Mouse (Mus musculus) left cerebral cortex, adult 9 months (tissue): ENCODE data around the gene Polr1d.
A peak's percentile ranks its signal among the peaks of the same experiment; 100 is the strongest.

Source experiments
- DNase-seq, 2 experiments: peaks; one replicate each; pipeline ENCODE4 v3.0.0; 2022; ENCODE audit warnings: low spot score in 2 of 2

Gene Polr1d

GRCm38 (mm10) chr5:147086816-147087215 lies 10.0 kb downstream of the Polr1d start:
- no peak for DNase-seq

GRCm38 (mm10) chr5:147089836-147090235 lies 13.0 kb downstream of the Polr1d start:
- DNase-seq = no peak

GRCm38 (mm10) chr5:147090256-147090963 lies 13.6 kb downstream of the Polr1d start:
- DNase-seq = peak in 1 of 2 experiments; percentile 28

- DNase-seq = no peak
Observed at GRCm38 (mm10) chr5:147092448-147092847, 15.6 kb downstream of the Polr1d start.

- no peak for DNase-seq
Observed at GRCm38 (mm10) chr5:147094296-147094695, 17.4 kb downstream of the Polr1d start.

GRCm38 (mm10) chr5:147096586-147096985 lies 19.7 kb downstream of the Polr1d start:
- DNase-seq = no peak

DNA sequence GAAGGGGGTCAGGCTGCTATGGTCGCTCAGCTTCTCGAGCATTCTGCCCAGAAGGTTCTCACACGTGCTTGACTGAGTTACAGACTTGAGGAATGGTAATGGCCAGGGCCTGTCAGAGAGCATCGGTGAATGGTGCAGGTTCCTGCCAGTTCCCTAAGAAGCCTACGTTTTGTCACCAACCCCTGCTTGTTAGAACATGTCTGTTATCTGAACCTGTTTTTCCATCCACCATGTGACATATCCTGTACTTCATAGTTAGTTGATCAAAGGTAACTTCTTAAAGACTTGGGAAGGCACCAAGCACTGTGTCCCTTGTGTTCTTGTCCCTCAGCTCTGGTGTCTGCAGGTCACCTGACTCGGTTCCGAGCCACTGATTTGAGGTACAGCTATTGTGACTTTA lies 21.8 kb downstream of the Polr1d start:
- DNase-seq = no peak

DNA sequence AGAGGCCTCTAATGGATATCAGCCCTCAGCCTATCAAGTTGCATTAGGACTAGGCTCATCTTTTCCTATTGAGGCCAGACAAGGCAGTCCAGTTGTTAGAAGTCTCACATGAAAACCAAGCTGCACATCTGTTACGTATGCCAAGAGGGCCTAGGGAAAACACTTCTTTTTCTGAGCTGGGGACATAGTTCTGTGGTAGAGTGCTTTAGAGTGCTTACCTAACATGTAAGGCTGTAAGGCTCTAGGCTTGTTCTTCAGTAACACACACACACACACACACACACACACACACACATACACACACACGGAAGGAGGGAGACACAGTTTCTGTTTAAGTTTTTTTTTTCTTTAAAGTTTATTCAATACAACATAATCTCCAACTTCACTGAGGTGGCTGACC lies 23.3 kb downstream of the Polr1d start:
- no peak for DNase-seq

GRCm38 (mm10) chr5:147102295-147102694 lies 25.4 kb downstream of the Polr1d start:
- no peak for DNase-seq

DNA sequence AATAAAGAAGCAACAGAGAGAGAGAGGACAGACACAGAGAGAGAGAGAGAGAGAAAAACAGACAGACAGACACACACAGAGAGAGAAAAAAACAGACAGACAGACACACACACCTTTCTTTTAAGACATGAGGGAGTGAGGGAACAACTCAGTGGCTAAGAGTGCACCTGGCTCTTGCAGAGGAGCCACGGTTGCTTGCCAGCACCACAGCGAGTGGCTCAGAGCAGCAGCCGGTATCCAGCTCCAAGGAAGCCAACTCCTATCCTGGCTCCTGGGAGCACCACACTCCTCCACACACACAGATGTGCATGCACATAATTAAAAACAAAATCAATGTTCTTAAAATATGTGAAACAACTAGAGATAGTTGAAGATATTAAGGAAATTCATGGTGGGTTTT lies 30.4 kb downstream of the Polr1d start:
- DNase-seq = no peak

DNA sequence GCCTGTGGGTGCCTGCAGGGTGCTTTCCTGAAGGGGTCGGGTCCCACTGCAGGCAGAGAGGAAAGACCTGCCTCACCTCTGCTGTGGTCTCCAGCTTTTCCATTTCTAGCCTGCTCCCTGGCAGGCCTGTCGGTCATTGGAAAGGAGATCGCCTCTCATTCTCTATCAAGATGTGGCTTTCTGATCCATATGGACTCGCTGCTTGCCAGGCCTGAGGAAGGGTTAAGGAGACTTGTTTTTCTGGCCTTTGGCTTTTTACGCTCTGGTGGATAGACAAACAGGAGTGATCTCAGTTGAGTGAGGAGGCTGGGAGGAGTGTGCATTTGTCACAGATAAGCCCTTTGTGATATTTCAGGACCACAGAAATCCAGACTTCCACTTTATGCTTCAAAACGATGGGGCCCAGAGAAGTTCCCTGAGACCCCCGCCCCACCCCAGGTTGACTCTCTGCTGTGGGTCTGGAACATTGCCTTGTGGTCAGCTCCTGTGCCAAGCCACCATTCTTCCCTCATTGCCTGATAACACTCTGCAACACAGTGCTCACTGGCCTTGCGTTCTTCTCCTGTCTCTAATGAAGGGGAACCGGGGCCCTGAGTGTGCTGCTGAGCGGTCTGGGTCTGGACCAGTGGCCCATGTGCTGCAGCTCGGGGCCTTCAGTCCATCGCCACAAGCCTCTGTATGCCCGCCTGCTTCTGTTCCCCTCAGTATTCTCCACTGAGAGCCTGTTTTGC lies 32.2 kb downstream of the Polr1d start:
- no peak for DNase-seq

DNA sequence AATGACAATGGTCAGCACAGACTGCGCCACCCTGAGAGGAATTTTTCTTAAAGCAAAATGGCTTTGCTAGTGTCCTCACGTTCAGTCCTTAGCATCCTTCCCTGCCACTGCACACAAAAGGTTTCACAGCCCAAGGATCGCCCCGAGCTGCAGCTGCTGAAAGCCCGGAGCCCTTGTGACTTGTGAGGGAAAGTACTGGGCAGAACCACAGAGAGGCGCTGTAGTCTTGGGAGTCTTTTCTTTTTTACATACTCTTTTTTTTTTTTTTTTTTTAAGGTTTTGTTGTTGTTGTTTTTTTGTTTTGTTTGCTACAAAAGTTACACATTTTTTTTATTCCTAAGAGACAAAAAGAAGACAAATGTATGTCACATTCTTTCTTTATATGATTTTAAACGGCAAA lies 37.9 kb downstream of the Polr1d start:
- DNase-seq = no peak

GRCm38 (mm10) chr5:147115631-147116030 lies 38.8 kb downstream of the Polr1d start:
- DNase-seq = no peak

- DNase-seq = no peak
Observed at GRCm38 (mm10) chr5:147117027-147117426, 40.2 kb downstream of the Polr1d start.

DNA sequence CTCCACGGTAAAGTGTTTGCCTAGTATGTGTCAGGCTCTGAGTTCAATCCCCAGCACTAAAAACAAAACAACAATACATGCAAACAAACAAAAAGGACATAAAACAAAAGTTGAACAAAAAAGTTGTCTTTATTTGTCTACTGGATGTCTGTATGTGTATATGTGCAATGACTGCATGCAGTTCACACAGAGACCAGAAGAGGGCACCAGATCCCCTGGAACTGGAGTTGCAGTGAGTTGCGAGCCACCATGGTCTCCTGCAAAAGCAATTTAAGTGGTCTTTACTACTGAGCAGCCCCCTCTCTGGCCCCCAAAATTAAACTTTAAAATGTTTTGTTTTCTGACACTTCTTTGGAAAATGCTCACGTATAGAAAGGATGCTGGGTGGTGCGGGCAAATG lies 44.3 kb downstream of the Polr1d start:
- no peak for DNase-seq

DNA sequence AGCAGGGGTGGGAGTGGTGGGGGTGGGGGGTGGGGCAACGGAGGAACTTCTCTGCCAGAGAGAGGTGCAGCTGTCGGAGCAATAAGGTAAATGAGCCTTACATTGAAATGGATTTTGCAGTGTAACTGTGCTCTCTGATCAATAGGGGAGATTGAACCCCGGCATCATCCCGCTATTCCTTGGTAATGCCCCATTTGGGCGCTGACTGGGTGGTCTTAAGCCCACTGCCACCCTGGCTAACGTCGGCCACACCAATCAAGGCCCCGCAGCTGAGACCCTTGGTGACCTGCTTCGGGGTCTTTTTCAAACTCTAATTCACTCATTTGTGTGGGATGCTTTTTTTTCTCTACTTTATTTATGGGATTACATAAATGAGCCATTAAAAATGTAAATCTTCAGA lies 47.9 kb downstream of the Polr1d start:
- DNase-seq = no peak

DNA sequence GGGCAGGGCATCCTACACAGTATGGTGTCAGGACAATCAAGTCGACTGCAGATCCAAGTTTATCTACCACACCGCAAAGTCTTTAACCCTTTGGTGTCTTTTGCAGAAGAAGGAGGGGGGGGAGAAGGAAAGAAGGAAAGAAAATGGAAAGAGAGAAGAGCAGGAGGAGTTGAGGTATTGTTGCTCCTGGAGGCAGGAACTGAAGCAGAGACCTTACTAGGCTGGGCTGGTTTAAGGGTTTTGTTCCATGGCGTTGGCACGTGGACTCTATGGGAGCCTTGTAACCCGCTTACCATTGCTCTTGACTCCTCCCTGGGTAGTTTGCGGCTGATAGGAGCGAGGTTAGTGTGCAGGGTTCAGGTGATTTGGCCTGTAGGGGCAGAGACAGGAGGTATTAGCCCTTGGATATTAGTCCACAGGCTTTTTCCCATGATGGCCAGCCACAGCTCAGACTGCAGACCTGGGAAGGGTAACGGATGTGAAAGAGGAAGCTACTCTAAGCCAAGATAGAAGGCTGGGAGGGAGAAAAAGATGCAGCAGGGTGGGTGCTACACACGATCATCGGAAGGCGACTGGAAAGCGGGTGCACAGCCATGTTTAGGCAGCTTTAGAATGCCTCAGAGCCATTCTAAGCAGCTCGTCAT lies 48.8 kb downstream of the Polr1d start:
- no peak for DNase-seq

DNA sequence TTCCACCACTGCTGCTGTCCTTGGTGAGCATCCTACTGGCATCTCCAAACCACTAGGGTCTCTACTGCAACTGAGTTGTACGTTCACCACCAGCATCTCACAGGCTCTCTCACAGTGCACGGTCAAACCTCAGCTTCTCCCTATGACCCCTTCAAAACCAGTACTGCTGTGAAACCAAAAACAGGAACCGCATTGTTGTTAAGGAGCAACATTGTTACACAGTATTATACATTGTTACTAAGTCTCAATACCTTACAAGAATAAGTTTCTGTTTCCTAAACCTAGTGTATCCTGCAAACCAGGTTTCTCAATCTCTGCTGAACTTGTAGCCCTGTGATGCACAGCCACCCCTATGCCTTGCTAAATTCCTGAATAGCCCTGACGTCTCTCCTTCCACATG lies 51.0 kb downstream of the Polr1d start:
- DNase-seq = no peak

GRCm38 (mm10) chr5:147129484-147129883 lies 52.6 kb downstream of the Polr1d start:
- DNase-seq = no peak

DNA sequence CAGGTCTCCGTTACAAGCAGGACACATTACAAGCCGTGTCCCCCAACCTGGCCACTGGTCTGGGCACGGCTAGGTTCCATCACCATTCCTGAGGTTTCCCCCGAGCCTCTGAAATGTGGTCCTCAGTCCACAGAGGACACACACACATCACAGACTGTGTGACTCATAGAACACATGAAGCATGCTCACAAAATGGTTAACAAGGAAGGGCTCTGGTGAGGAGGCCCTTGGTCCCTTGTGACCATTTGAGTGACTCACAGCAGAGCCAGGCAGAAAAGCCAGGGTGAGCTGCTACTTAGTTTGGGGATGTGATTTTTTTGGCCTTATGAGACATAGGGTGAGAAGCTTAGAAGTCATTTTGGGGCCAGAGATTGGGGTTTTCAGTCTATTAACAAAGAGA lies 55.1 kb downstream of the Polr1d start:
- no peak for DNase-seq

DNA sequence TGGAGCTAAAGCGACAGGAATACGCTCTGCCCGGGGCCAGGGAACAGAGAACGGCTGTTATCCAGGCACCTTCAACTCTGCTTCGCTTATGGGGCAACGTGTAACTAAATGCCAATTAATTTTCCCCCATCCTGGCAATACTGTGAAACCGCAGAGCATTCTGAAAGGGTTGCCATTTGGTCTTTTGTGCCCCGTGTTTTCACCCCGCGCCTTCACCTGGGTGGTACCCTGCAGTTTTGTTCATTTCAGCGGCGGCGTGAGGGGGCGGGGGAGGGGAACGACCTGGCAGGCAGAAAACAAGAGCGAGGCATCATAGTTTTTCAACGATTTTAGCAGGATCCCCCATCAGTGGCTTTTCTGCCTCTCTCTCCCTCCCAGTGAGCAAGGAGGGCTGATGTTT lies 56.8 kb downstream of the Polr1d start:
- DNase-seq = no peak

- no peak for DNase-seq
Observed at GRCm38 (mm10) chr5:147134341-147135088, 57.7 kb downstream of the Polr1d start.
